Mouse (Mus musculus): ENCODE results near the gene Sergef.
"Not testable (repeated sequence)": the region's sequence is repeated elsewhere in the genome, so short reads cannot be mapped to it uniquely, and the experiment has no call there.

The Sergef gene

DNA sequence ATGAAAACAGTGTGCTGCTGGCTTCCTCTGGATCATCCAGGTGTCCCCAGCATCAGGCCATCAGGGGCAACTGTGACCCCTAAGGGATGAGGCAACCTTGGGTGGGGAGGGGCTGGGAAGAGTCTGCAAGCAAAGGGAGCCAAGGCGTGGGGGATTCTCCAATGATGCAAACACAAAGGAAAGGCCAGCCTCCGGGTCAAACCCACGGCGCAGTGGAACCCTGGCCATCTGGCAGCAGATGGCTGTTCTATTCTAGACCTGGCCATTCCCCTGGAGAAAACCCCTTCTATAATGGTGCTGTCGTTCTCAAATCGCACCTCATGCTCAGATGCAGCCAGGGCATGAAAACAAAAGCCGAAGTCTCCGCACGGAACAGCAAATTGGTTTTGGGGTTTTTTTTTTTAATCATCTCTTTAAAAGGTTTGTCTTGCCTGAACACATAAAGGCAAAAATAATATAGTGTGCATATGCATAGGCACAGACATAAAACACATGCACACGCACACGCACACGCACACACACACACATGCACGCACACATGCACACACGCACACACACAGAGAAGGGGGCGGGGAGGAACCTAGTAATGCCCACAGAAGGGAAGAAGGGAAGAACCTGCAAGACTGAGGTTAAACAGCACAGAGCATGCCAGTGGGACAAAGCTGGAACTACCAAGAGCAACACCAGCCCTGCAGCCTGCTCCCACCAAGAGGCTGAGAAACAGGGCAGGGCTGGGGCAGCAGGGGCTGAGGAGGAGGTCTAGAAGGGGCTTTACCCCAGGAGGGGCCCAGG is 66.6 kb downstream of the Sergef start:
- peak; percentile 76 for DNase-seq

DNA sequence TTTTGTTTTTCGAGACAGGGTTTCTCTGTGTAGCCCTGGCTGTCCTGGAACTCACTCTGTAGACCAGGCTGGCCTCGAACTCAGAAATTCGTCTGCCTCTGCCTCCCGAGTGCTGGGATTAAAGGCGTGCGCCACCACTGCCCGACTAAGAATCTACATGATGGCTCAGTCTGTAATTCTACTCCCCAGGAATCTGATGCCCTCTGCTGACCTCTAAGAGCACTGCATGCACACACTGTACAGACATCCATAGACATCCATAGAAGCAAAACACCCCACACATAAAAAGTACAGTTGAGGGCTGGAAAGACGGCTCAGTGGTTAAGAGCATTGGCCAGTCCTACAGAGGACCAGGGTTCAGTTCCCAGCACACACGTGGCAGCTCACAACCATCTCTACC is 70.1 kb downstream of the Sergef start:
- not testable (repeated sequence) for DNase-seq

DNA sequence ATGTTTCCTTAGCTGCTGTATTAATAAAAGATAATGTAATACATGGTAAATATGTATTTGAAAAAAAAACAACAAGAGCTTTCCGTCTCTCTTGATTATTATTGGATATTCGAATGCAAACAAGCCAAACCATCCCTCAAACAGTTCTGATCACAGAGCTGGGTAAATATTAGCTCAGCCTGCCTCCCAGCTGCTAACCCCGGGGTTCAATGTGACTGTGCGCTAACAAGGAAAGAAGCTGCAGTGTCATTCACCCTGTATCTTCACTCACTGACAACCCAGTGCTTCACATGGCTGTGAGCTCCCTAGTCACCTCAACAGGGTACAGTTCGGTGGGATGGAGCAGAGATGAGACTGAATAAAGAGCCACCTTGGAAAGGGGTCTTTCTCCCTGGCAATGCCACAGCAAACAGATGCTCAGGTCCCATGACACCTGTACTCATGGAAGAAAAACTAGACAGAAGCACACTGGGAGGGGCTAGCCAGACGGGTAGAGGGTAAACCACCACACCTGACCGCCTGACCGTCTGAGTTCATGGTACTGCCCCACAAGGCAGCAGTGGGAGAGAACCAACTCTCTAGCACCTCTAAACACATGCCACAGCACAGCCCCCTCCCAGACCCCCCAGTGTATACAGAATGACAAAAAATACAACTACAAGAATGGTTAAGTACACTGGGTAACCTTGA is 73.1 kb downstream of the Sergef start:
- no peak for DNase-seq

DNA sequence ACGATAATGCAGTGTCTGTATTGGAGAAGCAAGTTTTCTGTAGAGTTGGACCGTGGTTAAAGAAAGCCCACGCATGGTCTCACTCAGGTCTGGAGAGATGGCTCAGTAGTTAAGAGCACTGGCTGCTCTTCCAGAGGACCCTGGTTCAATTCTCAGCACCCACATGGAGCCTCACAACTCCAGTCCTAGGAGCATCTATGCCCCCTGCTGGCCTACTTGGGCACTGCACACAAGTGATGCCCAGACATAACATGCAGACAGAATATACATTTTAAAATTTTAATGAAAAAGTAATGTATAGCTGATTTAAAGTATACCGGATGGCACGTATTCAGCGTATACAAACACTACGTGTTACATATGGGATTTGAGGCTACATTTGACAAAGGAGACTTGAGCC is 74.2 kb downstream of the Sergef start:
- DNase-seq, result no peak

DNA sequence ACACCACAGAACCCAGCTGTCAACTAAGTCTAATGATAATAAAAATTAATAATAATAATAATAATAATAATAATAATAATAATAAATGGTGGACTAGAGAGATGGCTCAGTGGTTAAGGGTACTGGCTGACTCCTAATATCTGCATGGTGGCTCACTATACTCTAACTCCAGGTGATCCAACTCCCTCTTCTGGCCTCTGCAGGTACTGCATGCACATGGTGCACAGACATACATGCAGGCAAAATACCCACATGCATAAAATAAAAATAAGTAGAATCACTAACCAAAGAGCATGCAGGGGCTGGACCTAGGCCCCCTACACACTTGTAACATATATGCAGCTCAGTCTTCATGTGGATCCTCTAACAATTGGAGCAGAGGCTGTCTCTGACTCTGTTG is 75.8 kb downstream of the Sergef start:
- DNase-seq, result no peak

DNA sequence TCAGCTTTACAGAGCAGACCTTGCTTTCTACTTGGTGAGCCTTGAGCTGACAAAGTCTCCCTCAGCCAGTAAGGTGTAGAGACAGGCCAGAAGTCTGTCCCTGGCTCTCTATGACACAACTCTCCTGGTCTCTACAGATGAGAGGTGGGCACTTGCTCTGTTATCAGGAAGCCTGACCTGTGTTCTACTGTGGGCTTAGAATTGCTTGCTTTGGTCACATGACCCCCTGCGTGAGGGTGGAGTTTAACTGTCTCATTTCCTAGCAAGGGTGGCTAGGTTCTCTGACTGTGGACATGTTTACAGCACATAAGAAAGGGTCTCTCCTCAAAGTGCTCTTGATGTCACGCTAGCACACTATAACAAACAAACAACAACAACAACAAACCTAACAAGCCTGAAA is 79.5 kb downstream of the Sergef start:
- DNase-seq, result no peak

DNA sequence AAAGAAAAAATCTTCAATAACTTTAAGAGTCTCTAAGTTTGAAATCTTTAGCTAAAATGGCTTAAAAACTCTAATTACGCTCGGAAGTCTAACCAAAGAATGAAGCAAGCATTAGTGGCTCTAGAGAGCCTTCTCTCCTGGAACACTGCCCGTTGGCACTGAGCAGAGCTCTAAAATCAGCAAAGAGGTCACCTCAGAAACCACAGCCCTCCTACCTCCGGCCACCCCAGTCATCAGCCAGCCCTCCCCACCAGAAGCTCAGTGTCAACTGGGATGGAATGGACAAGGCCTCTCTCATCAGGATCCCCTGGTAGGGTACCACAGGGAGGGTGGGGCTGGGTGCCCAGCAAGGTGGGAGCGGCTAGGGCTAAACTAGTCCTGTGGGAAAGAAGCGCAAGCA is 80.0 kb downstream of the Sergef start:
- DNase-seq, result peak; percentile 76

DNA sequence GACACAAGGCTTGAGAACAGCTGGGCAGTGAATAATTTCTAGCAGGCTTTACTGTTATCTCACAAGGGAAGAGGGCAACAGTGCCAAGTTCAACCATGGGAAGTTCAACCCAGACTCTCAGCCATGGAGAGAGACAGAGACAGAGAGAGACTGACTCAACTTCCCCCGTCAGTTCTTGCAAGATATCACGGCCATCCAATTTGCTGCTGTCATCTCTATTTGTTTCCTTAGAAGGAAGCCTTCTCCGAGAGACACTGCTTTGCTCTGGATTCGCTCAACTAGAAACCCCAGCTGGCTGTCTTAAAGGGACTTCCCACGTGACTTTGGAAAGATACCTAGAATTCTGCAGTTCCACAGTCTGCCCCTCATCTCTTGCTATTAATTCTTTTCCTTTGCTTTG is 80.6 kb downstream of the Sergef start:
- no peak for DNase-seq

DNA sequence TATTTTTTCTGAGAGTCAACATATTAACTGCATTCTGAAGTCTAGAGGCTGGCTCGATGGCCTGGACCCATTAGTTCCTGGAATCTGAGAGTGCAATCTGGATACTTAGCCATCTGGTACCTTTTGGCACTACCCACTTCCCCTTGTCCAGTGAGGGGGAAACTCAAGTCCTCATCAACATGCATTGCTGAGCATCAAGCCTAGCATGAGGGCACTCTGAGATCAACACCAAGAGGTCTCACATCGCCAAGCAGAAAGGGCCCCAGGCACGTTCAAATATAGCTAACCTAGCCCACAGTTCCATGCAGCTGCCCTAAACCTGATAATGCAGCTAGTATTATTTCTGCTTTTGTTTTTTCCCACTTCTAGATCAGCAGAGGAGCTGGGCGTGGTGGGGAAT is 81.6 kb downstream of the Sergef start:
- DNase-seq, result peak; percentile 81

DNA sequence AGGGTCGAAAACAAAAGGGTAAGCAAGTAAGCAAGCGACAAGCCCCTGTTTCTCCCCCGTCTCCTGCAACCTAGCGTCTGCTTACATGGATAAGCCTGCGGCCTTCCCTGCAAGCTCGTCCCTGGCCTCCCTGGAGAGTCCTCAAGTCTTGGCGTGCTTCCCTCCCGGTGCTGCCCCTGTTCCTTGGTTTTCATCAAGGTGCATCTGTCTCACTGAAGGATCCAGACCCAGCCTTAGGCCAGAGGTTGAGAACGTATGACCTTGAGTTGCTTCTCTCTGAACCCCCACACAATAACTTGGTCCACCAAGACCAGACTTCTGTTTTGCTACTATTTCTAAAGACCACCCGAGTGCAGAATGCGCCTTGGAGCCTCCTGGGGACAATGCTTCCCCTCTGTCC is 82.2 kb downstream of the Sergef start:
- no peak for DNase-seq

DNA sequence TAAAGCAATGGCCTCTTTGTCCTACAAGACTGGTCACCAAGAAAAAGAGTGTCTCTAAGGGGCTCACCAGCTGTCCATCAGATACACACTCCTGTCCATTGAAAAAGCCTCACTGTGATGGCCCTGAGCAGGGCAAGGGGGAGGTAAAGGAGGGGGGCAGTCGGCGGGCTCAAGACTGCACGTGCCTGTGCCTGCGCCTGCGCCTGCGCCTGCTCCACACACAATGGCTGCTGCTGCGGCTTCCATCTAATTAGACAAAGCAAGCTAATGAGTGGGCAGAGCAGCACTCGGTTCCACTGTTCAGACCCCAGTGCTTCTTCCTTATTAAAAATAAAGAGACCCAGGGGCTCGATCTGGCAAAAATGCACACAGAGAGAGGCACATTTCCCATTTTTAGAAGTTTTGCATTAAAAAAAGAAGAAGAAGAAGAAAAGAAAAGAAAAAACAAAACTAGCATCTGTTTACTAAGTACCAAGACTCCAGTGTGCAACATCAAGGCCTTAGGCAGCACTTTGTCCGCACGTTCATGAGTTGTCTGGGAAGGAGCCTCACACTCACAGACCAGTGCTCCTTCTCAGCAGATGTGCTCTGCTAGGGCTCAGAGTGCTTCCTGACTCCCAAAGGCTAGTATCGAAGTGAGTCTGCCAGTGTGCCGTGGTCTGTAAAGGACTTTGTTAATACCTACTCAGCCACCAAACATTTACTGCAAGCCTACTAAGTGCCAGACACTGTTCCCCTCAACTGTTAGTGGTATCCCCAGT is 83.1 kb downstream of the Sergef start:
- no peak for DNase-seq

DNA sequence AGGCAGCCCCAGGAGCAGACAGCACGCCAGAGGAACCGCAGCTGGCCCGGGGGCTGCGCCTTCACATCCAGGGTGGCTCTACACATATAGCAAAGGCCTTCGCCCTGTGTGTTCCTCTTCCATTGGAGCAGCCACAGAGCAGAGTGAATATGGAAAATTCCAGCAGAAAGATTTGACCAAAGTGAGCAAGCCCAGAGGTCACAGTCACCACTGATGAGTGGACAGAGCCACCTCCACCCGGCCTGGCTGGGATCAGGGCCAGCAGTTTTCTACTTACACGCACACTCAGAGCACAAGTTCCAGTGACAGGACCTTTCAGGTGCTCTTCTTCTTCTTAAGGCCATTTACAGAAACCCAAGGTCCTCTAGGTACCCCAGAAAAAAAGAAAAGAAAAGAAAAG is 83.9 kb downstream of the Sergef start:
- no peak for DNase-seq

DNA sequence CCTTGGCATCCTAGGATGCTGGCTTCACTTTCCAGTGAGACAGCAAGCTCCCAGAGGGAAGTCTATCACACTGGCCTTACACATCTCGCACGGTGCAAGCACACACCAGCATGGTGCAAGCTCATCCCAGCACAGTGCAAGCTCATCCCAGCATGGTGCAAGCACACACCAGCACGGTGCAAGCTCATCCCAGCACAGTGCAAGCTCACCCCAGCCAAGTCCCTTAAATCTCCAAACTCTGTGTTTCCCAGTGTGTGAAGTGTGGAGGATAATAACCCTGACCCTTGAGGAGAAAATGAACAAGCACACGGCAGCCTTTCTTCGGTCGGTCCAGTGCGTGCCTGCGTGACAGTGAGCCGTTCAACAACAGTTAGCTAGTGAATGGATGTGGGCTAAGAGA is 84.8 kb downstream of the Sergef start:
- no peak for DNase-seq

DNA sequence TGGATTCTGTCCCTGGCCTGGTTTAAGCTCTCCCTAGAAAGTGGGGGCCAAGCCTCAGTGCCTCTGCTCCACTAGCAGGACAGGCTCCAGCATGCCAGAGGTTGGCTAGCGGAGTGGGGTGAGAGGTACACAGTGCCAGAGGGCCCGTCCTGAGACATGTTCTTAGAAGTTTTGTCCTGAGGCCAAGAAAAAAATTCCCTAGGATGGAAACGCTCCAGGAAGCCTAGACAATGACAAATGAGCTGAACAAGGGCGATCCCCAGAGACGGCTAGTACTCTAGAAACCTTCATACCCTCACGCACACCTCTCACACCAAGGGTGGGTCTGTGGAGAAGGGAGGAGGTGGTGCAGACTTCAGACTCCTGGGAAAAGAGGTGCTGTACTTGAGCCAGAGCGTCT is 85.6 kb downstream of the Sergef start:
- DNase-seq, result no peak

DNA sequence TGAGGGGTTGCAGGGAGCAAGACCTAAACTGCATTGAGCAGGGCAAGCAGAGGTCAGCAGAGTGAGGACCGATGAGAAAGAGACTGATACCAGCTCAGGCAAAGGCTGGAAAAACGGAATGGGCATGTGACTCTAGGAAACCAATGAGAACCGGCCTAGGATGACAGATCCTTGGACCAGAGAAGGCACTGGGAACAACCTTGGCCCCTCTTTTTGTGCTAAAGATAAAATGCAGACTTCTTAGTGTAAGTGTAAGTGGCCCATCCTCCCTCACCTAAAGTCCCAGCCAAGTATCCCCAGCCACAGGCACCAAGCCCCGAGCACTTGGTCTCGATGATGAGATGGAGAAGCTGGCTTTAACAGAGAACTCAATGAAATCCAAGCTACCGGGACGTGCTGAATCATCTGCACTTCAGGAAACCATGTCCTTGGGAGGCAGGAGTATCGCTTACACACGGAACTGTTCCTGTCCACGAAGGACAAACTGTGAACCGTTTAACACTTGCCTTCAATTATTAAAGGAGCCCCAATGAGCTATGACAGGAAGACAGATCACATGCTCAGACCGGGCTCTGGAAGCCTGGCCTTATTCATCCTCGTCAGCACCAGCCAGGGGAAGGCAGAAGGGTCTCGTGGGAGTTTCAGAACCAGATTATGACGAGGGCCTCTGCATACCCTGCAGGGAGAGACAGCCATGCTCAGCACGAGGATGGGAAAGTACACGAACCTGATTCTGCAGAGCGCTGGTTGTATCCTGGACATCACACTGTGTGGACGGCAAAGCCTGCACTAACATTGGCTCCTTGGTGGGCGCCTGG is 87.5 kb downstream of the Sergef start:
- no peak for DNase-seq

DNA sequence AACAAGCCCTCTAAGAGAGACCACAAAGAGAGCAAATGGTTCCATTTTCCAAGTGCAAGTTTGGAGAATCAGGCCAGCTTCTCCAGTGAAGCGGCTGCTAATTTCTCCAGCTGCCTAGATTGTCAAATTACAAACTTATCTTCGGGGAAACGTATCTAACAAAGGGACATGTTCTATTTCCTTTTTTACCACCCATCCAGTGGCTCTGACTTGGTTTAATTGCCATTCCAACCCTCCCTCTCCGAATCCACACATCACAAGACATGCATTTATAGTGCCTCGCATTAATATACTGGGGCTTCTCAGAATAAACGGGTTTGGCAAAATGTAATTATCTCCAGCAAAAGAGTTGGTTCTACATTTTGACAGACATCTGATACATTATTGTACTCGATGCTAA is 88.4 kb downstream of the Sergef start:
- DNase-seq, result no peak

DNA sequence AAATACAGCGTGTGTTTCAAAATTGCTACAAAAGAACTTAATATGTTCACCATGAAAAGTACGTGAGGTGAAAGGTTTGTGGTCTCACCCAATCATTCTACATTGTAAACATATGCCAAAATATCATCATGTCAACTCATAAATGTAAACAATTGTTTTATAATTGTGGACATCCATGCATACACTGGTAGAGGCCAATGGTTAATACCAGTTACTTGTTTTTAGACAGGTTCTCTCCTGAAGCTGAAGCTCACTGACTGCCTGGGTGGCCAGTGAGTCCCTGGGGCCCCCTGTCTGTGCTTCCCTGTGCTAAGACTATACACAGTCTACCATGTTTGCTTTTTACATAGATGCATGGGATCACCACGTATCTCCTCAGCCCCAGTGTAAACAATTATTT is 91.5 kb downstream of the Sergef start:
- DNase-seq, result no peak

DNA sequence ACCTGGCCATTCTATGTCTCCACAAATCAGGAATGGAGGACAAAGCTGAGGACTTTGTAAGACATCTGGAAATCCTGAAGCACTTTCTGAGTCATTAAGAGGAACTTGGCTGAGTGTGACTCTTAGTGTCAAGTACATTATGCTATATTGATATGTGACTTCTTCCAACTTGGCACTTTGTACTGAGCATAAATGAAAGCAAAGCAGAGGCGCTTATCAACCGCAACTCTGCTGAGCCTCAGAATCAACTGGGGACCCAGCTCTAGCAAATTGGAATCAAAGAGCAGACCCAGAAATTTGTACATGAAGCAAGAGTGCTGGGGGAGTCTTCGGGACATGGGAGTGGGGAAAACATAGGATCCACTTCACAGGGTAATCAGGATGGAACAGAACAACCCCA is 92.0 kb downstream of the Sergef start:
- no peak for DNase-seq

DNA sequence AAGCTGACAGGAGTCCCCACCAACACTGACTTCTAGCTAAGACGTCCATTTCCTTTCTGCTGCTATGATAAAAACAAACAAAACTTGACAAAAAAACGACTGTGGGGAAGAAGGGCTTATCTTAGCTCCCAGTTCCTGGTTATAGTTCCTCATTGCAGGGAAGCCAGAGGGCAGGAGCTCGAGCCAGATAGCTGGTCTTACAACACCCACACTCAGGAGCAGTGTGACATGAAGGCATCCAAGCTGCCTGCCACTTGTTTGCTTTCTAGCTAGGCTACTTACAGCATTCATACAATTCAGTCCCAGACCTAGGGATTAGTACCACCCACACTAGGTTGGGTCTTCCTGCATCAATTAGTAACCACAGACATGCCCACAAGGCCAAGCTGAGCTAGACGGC is 93.1 kb downstream of the Sergef start:
- no peak for DNase-seq

DNA sequence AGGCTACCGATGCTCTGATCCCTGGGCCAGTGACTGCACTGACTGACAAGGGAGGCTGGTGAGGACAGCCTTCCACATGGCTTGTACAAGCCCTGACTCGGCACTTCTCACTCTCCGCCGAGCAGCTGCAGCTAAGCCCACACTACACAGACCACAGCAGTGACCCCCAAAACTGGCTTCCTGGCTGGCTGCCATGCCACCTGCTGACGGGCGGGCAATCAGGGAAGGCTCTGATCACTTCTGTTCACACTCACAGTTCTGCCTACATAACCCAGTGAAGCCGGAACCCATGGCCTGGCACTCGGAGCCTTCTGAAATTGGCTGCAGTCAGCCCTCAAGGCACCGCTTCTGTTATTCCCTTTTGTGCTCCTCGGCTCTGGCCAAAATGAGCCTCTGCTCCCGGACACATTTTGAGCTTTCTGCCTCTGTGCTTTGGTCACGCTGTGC is 95.4 kb downstream of the Sergef start:
- peak; percentile 92 for DNase-seq

DNA sequence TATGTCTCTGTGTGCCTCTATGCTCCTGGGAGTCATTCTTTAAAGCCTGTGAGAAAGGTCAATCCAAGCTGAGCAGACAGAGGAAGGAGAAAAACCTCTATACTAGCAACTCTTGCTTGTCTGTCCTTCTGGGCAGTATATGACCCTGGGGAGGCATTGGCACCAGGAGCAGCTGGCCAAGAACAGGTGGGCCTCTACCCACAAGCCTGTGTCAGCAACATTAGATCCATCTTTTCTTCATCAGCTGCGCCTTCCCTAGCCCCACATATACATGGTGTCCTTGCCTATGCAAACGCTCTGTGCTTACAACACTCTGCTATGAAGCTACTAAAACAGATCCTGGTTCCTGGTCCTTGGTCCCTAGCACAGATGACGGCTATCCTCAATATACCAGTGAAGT is 97.5 kb downstream of the Sergef start:
- DNase-seq, result no peak

DNA sequence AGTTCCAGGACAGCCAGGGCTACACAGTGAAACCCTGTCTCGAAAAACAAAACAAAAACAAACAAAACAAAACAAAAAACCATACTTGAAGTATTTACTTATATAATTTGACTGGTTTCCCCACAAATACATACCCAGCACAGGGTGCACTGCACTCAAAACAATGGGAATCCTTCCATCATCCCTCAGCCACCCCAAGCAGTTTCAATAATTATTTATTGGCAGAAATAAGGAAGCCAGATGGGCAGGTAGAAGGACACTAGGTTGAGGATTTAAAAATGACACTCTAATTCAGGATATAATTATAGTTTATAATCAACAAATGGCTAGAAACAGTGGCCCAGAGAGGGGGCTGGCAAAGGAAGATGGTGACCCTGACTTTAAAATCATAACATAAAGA is 99.0 kb downstream of the Sergef start:
- no peak for DNase-seq

All from cerebellum, adult 8-10 months (tissue).